Mouse (Mus musculus) heart, adult 2 months (tissue): ENCODE measurements at regions not wholly inside any gene's neighbourhood (a gene's known extent, or its start where the extent isn't known, plus 50 kb on each side); places are given as distances from the start of the nearest gene placed in this dataset.

ENCODE experiments used
- DNase-seq, 2 experiments: peaks; one replicate each; pipeline ENCODE4 v3.0.0; 2021
- H3K27ac ChIP-seq: fragments of 200-600 bp; 2 replicates; pipeline ENCODE4 v1.8.1; 2022
- H3K27me3 ChIP-seq: fragments of 200-500 bp; 2 replicates; pipeline ENCODE4 v1.6.1; 2012; ENCODE audit warnings: mild to moderate bottlenecking, low read length, inconsistent platforms, mixed read lengths; ENCODE audit not compliant: control insufficient read depth, insufficient read depth
- H3K36me3 ChIP-seq: fragments of 200-500 bp; 2 replicates; pipeline ENCODE4 v1.6.1; 2012; ENCODE audit warnings: low read length, inconsistent platforms; ENCODE audit not compliant: control insufficient read depth, insufficient read depth
- H3K4me1 ChIP-seq: fragments of 200-500 bp; 2 replicates; pipeline ENCODE4 v1.6.1; 2011; ENCODE audit warnings: low read length; ENCODE audit not compliant: control insufficient read depth, insufficient read depth
- H3K4me3 ChIP-seq: fragments of 200-600 bp; 2 replicates; pipeline ENCODE4 v1.8.1; 2022
- H3K79me2 ChIP-seq: fragments of 200-500 bp; replicated peaks from 2 replicates; pipeline ENCODE4 v1.6.1; 2012; ENCODE audit warnings: mild to moderate bottlenecking, inconsistent platforms, low read length, moderate library complexity, mixed read lengths; ENCODE audit not compliant: control insufficient read depth, insufficient read depth
- H3K9ac ChIP-seq: fragments of 200-500 bp; 2 replicates; pipeline ENCODE4 v1.6.1; 2012; ENCODE audit warnings: low read depth, mild to moderate bottlenecking, control low read depth, inconsistent platforms, low read length, mixed read lengths
- CTCF ChIP-seq: fragments of 200-600 bp; IDR thresholded peaks from 2 replicates; pipeline ENCODE4 v1.8.1; 2022; ENCODE audit warnings: antibody characterized with exemption, mild to moderate bottlenecking, moderate library complexity
- EP300 ChIP-seq: fragments of 200-500 bp; IDR thresholded peaks from 2 replicates; pipeline ENCODE4 v1.6.1; 2011; ENCODE audit warnings: low read depth, low read length, control low read depth; ENCODE audit not compliant: insufficient read depth
- POLR2A ChIP-seq: fragments of 200-500 bp; IDR thresholded peaks from 2 replicates; pipeline ENCODE4 v1.6.1; 2011; ENCODE audit warnings: mild to moderate bottlenecking, low read depth, low read length, control low read depth; ENCODE audit not compliant: insufficient read depth
- WGBS: fragments of 180-500 bp; shearing (Covaris S2); methylation state at CpG from one replicate; pipeline ENCODE4 v1.1.7; 2018; 5-methylcytosine and 5-hydroxymethylcytosine counted together
- intact Hi-C: fragments of 180-260 bp; cut with DNase I; formaldehyde crosslinking; loops from one replicate; pipeline ENCODE4 v1.15.1; 2025

DNA sequence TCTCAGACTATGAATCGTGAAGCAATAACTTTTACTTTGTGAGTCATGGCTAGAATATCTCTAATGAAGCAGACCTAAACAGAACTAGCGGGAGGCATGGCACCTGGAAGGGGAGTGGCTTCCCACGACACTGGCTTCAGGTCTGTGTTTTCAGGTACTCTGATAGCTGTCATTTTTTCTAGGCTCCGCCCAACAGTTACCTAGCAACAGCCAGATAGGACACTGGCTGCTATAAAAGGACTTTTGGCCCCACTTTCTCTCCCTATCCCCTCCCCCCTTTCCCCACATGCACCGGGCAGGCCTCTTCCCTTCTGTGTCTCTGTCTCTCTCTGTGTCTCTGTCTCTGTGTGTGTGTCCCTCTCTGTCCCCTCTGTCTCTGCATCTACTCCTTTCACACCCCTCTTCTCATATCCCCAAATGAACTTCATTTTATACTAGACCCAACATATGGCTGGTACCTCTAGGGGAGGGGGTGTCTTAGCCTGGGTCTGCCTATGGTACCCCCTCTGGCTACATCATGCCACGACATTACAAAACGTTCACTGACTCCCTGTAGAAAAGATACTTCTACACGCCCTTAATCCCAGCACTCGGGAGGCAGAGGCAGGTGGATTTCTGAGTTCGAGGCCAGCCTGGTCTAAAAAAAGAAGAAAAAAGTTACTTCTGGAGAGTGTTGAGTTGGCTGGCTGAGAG, 132.3 kb downstream of the Pja2 start:
- Histone ChIP-seq H3K79me2 (no peaks in the 10 kb centered on the region), H3K4me1 (no peaks in the 10 kb centered on the region), H3K4me3 (no peak overlapping the region), H3K27me3 (no peaks in the 10 kb centered on the region), H3K36me3 (no peaks in the 10 kb centered on the region), H3K27ac (no peak overlapping the region), H3K9ac (no peak overlapping the region)
- whole genome bisulfite sequencing, result 86% methylated on average over 10 of the region's 10 CpGs
- TF ChIP-seq CTCF (no peak), EP300 (no peak), POLR2A (no peak)
- intact Hi-C loops, result no loop called here
- no peak for DNase-seq

GRCm38 (mm10) chr17:64196437-64196836, 135.3 kb downstream of the Pja2 start:
- 76% methylated on average over 10 of the region's 10 CpGs for WGBS
- H3K27ac ChIP-seq, result no peak overlapping the region
- H3K4me3 ChIP-seq, result no peak overlapping the region
- no peak for TF ChIP-seq CTCF
- TF ChIP-seq EP300, result no peak
- TF ChIP-seq POLR2A, result no peak
- H3K79me2 ChIP-seq, result no peaks in the 10 kb centered on the region
- no peak overlapping the region for H3K9ac ChIP-seq
- no peaks in the 10 kb centered on the region for H3K4me1 ChIP-seq
- no peak for DNase-seq
- no peaks in the 10 kb centered on the region for H3K36me3 ChIP-seq
- intact Hi-C loops, result no loop called here
- no peaks in the 10 kb centered on the region for H3K27me3 ChIP-seq

- Histone ChIP-seq H3K4me3 (no peak overlapping the region), H3K27me3 (no peaks in the 10 kb centered on the region), H3K27ac (no peak overlapping the region), H3K4me1 (no peaks in the 10 kb centered on the region), H3K79me2 (no peaks in the 10 kb centered on the region), H3K9ac (no peak overlapping the region), H3K36me3 (no peaks in the 10 kb centered on the region)
- no peak for TF ChIP-seq CTCF
- TF ChIP-seq EP300, result no peak
- TF ChIP-seq POLR2A, result no peak
- intact Hi-C loops, result no loop called here
- 75% methylated on average over 6 of the region's 6 CpGs for WGBS
- no peak for DNase-seq
Measured at GRCm38 (mm10) chr17:64193055-64193454, 138.7 kb downstream of the Pja2 start.
